Mouse (Mus musculus) hematopoietic stem cell, adult 5-6 weeks (primary cell): Measurements from ENCODE around the gene Atg16l2. TPM values are rescaled to one million over a fixed set of nuclear protein-coding genes. Genes with fewer than 3 reads are reported as not detected.

Experiments used
- ATAC-seq, 2 experiments: fragments of 125-278 bp in 1 of 2; replicated peaks in 1 of 2; 2 replicates each; pipeline ENCODE4 v1.8.0; 2016 to 2017; ENCODE audit warnings: inconsistent platforms in 2 of 2, mild to moderate bottlenecking in 2 of 2, moderate number of reproducible peaks in 2 of 2, low read depth in 1 of 2, moderate TSS enrichment in 1 of 2; ENCODE audit not compliant: low FRiP score in 2 of 2, poor library complexity in 2 of 2, severe bottlenecking in 2 of 2, insufficient read depth in 1 of 2, low TSS enrichment in 1 of 2
- total RNA-seq: library from RNA; stranded (forward); fragments of 172-1452, 232-1000 nt; gene quantifications from 2 replicates; pipeline ENCODE4 v1.2.3, GENCODE M21; 2017

The Atg16l2 gene
- total RNA-seq, 1 experiment from 2014 or later, result 7.0 TPM

GRCm38 (mm10) chr7:101326006-101326405 is 24.0 kb upstream of the Atg16l2 start:
- no peak for ATAC-seq

GRCm38 (mm10) chr7:101324142-101324962 is 22.3 kb upstream of the Atg16l2 start:
- no peak for ATAC-seq

GRCm38 (mm10) chr7:101323141-101323594 is 21.1 kb upstream of the Atg16l2 start:
- ATAC-seq, result peak in 1 of 2 experiments; percentile 34; a peak in 1 of 4 replicates

- ATAC-seq, result 0 out of 4 replicates have a peak, but pooled peaks of 1 of the 2 experiments have one; percentile 9
These were observed 19.3 kb upstream of the Atg16l2 start for GRCm38 (mm10) chr7:101321218-101321827.

- ATAC-seq, result no peak
These were observed 18.6 kb upstream of the Atg16l2 start for GRCm38 (mm10) chr7:101320399-101321217.

- no peak for ATAC-seq
These were observed 17.7 kb upstream of the Atg16l2 start for GRCm38 (mm10) chr7:101319796-101320195.

GRCm38 (mm10) chr7:101318848-101319247 is 16.8 kb upstream of the Atg16l2 start:
- ATAC-seq, result no peak

GRCm38 (mm10) chr7:101317014-101317413 is 15.0 kb upstream of the Atg16l2 start, which contains the start of gene Stard10:
Gene Stard10 (plus strand): TSS chr7:101317086.
- no peak for ATAC-seq

GRCm38 (mm10) chr7:101316591-101317001 is 14.5 kb upstream of the Atg16l2 start:
- ATAC-seq, result peak; percentile 34 to 59; a peak in 2 of 4 replicates

- ATAC-seq, result no peak
These were observed 13.6 kb upstream of the Atg16l2 start for GRCm38 (mm10) chr7:101315699-101316098.

GRCm38 (mm10) chr7:101314396-101314795 is 12.3 kb upstream of the Atg16l2 start:
- no peak for ATAC-seq

GRCm38 (mm10) chr7:101313033-101313432 is 11.0 kb upstream of the Atg16l2 start:
- no peak for ATAC-seq

GRCm38 (mm10) chr7:101311061-101311460 is 9.0 kb upstream of the Atg16l2 start:
- ATAC-seq, result no peak

- peak; percentile 96 to 97 for ATAC-seq
These were observed 8.4 kb upstream of the Atg16l2 start for GRCm38 (mm10) chr7:101310327-101311028.

- ATAC-seq, result no peak
These were observed 7.9 kb upstream of the Atg16l2 start for GRCm38 (mm10) chr7:101309985-101310326.

GRCm38 (mm10) chr7:101306841-101307240 is 4.8 kb upstream of the Atg16l2 start:
- no peak for ATAC-seq

- ATAC-seq, result no peak
These were observed 640 bp upstream of the Atg16l2 start for GRCm38 (mm10) chr7:101302691-101303090.
